Mouse (Mus musculus) embryo, embryonic 11 days (tissue): ENCODE results near the gene Lrrc37a.
"Not testable (repeated sequence)": the region's sequence is repeated elsewhere in the genome, so short reads cannot be mapped to it uniquely, and the experiment has no call there.

Experiments used
- DNase-seq: peaks from one replicate; pipeline ENCODE4 v3.0.0-alpha.2; 2015

The Lrrc37a gene

GRCm38 (mm10) chr11:103504497-103504896 is at the start of gene Lrrc37a:
Gene Lrrc37a (minus strand): TSS chr11:103504597.
- no peak for DNase-seq

GRCm38 (mm10) chr11:103534973-103535372 is 30.6 kb upstream of the Lrrc37a start:
- not testable (repeated sequence) for DNase-seq

- DNase-seq: no peak
Measured at GRCm38 (mm10) chr11:103512111-103512510, 7.7 kb upstream of the Lrrc37a start.

DNA sequence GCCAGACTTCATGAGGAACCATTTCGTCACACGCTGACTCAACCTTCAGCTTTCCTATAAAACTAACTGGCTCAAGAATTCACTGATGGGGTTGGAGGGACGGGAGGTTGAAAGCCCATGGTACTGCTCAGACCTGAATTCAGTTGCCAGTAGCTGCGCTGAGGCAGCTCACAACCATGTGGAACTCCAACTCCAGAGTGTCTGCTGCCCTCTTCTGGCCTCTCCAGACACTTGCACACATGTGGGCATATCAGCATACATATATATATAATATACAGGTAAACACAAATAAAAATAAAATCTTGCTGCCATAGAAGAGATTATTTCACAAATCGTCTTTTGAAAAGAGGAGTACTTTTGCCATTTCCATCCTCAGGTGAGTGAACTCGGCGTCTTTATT is 40.0 kb downstream of the Lrrc37a start:
- peak; percentile 40 for DNase-seq

DNA sequence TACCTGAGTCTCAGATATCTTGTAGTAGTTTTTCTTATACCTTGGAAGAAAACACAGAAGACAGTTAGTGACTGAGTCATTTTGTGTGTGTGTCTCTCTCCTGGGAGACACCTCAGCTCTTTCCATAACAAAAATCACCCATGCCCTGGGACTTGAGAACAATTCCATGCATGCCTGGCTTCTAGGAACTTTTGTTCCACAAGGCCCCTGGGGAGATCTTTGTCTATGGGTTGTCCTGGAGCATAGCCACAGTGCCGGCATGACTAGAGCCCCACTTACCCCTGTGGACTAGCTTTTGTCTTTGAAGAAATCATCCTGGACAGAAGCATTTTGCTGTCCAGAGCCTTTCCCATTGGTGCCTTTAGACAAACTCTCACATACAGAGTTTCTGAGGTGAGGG is 53.3 kb downstream of the Lrrc37a start:
- not testable (repeated sequence) for DNase-seq

GRCm38 (mm10) chr11:103449721-103450120 is 54.7 kb downstream of the Lrrc37a start:
- not testable (repeated sequence) for DNase-seq

GRCm38 (mm10) chr11:103443678-103444077 is 60.7 kb downstream of the Lrrc37a start:
- no peak for DNase-seq

DNA sequence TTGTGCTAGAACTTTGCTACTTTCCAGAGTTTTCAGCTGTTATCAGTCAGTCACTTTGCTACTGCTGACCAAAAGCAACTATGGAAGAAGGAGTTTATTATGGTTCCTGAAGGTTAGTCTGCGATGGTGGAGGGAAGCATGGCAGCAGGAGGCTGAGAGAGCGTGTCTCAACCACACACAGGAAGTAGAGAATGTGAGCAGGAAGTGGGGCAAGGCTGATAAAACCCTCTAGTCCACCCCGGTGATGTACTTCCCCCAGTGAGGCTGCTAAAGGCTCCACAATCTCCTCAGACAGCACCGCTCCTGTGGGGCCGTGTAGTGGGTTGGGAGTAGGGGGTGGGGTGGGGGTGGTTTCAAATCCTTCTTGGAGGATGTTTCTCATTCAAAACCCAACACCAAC is 68.1 kb downstream of the Lrrc37a start:
- DNase-seq: no peak

DNA sequence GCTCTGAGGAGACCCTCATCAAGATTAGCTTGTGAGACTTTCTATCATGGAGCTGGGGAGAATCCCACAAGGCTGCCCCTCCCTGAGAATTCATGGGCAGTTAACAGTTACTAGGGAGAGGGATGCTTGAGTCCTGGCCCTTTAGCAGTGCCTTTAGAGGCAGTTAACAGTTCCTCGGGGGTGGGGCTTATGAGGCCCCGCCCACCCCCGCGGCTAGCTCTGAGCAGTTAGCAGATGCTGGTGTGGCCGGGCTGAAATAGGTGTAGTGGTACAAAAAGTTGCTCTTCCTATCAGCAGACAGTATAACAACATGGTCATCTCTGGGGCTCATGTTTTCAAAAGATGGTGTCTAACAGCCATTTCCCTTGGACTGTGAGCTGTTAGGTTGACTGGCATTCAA is 79.4 kb downstream of the Lrrc37a start:
- DNase-seq: peak; percentile 21

DNA sequence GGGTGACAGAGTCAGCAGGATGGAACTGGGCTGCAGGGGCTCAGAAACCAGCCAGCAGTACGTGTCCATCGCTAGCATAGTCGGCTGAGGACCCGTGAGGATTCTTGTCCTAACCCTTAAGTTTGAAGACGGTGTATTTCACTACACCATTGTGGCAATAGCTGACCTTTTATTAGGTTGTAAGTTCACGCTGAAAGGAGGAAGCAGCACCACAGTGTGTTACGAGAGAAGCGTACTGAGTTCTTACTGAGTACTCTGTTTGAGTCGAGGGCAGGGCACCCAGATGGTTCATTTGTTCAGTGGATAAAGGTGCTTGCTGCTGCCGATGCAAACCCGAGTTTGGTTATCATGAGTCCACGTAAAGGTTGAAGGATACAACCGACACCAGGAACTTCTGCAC is 84.7 kb downstream of the Lrrc37a start:
- DNase-seq: no peak

- no peak for DNase-seq
Measured at GRCm38 (mm10) chr11:103419226-103419625, 85.2 kb downstream of the Lrrc37a start.

GRCm38 (mm10) chr11:103413516-103413915 is 90.9 kb downstream of the Lrrc37a start:
- DNase-seq: no peak

GRCm38 (mm10) chr11:103412950-103413423 is 91.4 kb downstream of the Lrrc37a start:
- no peak for DNase-seq

- DNase-seq: peak; percentile 98
Measured at GRCm38 (mm10) chr11:103411981-103412949, 92.1 kb downstream of the Lrrc37a start, which contains the start of gene Plekhm1. Gene Plekhm1 (minus strand): TSS chr11:103412687.

DNA sequence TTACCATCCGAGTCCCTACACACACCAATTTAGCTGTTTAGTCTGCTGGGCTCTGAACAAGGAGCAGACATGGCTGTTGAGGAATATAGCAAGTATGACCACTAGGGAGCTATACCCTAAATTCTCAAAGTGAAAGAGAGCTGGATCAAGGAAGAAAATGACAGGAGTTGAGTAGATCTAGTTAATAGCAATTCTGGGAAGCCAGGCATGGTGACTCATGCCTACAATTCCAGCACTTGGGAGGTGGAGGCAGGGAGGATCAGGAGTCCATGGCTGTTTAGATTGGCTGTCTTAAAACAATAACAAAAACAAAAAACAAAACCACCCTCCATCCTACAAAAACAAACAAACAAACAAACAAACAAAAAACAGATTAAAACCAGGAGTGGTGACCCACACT is 93.1 kb downstream of the Lrrc37a start:
- DNase-seq: no peak

DNA sequence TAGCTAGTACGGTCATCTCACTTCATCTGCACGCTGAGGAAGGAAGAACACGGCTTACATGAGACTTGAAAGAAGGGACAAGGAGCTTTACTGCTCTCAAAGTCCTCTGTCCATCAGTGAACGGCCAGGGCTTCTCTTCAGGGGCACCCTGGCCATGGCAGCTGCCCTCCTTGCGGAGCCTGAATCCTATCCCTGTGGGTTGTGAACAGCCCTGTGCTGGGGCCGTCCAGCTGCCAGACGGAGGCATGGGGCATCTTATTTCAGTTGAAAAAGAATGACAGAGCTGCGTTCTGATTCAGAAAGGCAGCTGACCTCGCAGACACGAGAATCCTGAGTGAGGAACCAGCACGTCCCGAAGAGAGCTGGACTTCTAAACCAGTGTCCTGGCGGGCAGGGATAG is 95.5 kb downstream of the Lrrc37a start:
- no peak for DNase-seq

DNA sequence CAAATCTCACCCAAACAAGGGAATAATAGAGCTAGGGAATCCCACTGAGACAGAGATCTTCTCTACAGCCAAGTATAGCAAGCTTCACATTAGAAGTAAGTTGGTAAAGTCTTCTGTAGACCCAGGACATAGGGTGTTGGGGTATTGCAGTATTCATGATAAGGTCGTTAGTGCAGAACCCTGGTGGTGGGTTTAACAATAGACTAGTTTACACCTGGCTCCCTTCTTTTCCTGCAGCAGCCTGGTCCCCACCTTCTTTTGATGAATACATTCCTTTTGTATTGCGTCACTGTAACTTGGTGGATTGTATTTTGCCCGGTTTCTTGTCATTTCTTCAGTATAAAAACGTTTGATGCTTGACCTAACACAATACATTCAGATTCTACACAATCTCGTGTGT is 97.3 kb downstream of the Lrrc37a start:
- DNase-seq: not testable (repeated sequence)

DNA sequence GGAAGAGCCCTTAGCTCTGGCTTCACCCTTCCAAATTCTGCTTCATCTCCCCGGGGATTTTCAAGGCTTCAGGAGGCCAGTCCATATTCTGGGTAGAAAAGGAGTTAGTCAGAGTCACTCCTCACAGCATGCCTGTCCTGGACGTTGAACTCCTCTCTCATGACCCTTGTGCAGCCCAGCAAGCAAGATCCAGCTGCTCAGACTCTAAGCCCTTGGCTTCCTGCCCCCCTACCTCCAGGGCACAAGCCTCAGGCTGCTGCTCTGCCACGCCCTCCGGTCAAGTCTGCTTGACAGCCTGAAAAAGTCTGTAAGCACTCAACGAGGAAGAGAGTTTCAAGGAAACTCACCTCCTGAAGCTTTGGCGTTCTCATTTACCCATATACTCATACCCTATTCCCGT is 97.8 kb downstream of the Lrrc37a start:
- DNase-seq: no peak

DNA sequence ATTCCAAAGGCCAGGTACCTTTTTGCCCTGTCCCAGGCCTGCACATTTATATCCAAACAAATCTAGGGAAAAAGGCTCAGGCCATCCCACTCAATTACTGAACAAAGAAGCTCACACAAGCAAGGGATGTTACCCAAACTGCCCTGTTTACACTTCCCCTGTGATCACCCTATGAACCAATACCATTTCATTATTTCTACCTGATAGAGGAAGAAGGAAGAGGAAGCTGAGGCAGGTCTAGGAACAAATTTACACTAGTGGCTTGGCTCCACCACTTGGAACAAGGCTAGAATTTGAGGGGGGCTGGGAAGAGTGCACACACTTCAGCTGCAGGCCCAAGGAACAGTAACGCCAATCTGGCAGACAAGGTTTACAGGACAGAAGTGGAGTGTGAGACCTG is 98.6 kb downstream of the Lrrc37a start:
- no peak for DNase-seq

- no peak for DNase-seq
Measured at GRCm38 (mm10) chr11:103404618-103405017, 99.8 kb downstream of the Lrrc37a start.

GRCm38 (mm10) chr11:103403776-103404175 is 100.6 kb downstream of the Lrrc37a start:
- DNase-seq: no peak

DNA sequence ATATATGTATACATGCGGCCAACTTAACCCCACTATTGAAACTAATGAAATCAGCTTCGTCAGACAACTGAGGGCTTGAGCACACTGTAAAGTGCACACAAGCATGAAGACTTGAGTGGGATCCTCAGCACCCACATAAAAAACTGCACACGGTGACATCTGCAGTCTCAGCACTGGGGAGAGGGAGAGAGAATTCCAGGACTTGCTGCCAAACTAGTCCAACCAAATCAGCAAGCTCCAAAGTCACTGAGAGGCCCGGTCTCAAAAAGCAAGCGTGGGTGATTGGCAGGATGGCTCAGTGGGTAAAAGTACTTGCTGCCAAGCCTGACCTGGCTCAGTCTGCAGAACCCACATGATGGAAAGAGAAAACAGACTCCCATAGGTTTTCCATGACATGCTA is 101.7 kb downstream of the Lrrc37a start:
- DNase-seq: no peak

- DNase-seq: peak; percentile 44
Measured at GRCm38 (mm10) chr11:103402198-103402597, 102.2 kb downstream of the Lrrc37a start.
